Mouse (Mus musculus) neutrophil, adult 5-6 weeks (primary cell): Measurements from ENCODE around the gene Fcgbp. TPM values are rescaled to one million over a fixed set of nuclear protein-coding genes. Genes with fewer than 3 reads are reported as not detected.
"Not testable (repeated sequence)": the region's sequence is repeated elsewhere in the genome, so short reads cannot be mapped to it uniquely, and the experiment has no call there.

Experiments
- ATAC-seq: fragments of 151-379, 151-347 bp; 2 replicates; pipeline ENCODE4 v1.8.0; 2017; ENCODE audit warnings: mild to moderate bottlenecking, moderate TSS enrichment; ENCODE audit not compliant: insufficient number of reproducible peaks, poor library complexity, low FRiP score, severe bottlenecking; ENCODE audit errors: extremely low read depth
- total RNA-seq: library from RNA; stranded (forward); fragments of 200-1000 nt; gene quantifications from 2 replicates; pipeline ENCODE4 v1.2.3, GENCODE M21; 2017

Fcgbp gene
- total RNA-seq, 1 experiment from 2014 or later, result 0.23 TPM

DNA sequence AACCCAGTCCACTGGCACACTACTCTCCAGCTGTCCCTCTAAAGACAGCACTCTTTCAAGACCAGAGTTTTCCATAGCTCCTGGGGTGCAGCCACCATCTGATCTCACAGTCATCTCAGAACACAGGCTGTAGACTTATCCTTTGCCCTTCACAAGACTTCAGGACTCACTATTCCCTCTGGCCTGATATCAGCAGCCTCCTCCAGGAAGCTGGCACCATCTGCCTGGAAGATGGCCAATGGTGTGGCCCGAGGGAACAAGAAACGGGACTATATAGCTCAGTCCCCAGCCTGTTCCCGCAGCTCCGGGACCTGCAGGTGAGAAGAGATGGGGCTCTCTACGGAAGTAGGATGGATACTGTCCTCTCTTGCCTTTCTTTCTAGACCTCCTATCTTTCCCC, 58.1 kb downstream of the Fcgbp start, which contains the start of gene 9530053A07Rik:
Gene 9530053A07Rik (plus strand): TSS at position 301 of the 400 bp plus-strand sequence.
- no peak for ATAC-seq

GRCm38 (mm10) chr7:28137613-28138012, 66.6 kb downstream of the Fcgbp start:
- ATAC-seq, result no peak

GRCm38 (mm10) chr7:28148263-28148662, 77.2 kb downstream of the Fcgbp start:
- ATAC-seq, result peak; percentile 33

DNA sequence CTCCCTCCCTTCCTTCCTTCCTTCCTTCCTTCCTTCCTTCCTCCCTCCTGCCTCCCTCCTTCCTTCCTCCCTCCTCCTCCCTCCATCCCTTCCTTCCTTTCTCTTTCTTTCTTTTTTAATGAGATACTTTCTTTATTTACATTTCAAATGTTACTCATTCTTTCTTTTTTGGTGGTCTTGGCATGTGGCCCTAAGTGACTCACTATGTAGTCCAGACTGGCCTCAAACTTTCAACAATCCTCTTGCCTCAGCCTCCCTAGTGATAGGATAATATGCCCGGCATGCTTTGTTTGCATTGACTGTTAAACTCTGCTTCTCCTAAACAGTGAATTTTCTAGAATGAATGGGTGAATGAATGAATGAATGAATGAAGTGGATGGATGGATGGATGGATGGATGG, 78.8 kb downstream of the Fcgbp start:
- ATAC-seq, result no peak

GRCm38 (mm10) chr7:28151584-28152221, 80.7 kb downstream of the Fcgbp start:
- no peak for ATAC-seq

DNA sequence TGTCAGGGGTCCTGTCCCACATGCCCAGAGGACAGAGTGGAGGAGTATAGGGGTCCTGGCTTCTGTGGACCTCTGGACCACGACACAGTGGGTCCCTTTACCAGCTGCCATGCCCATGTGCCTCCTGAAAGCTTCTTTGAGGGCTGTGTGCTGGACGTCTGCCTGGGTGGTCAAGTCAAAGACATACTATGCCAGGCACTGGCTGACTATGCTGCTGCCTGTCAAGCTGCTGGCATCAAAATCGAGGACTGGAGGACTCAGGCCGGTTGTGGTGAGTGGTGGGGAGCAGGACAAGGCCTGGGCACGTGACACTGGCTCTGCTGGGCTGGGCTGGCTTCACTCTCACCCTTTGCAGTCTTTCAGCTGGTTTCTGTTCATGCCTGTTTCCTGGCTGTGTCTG, 82.6 kb downstream of the Fcgbp start:
- ATAC-seq, result not testable (repeated sequence)

GRCm38 (mm10) chr7:28159292-28159691, 88.3 kb downstream of the Fcgbp start:
- no peak for ATAC-seq

GRCm38 (mm10) chr7:28159893-28160292, 88.9 kb downstream of the Fcgbp start:
- no peak for ATAC-seq

- no peak for ATAC-seq
Measured at GRCm38 (mm10) chr7:28161163-28161749, 90.2 kb downstream of the Fcgbp start.

DNA sequence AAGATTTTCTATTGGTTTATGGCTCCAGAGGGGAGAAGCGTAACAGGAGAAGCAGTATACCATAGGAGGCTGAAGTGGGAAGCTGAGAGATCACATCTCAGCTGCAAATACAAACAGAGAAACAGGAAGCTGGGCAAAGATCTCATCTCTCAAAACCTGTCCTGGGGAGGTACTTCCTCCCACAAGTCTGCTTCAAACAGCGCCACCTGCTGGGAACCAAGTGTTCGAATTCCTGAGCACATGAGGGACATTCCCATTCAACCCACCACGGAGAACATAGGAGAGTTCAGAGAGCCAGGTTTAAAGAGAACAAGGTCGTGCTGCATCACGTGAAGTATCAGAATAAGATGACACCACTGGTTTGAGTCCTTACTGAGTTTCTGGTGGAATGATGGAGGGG, 94.4 kb downstream of the Fcgbp start:
- no peak for ATAC-seq

- peak; percentile 69 for ATAC-seq
Measured at GRCm38 (mm10) chr7:28168320-28169115, 97.5 kb downstream of the Fcgbp start.

DNA sequence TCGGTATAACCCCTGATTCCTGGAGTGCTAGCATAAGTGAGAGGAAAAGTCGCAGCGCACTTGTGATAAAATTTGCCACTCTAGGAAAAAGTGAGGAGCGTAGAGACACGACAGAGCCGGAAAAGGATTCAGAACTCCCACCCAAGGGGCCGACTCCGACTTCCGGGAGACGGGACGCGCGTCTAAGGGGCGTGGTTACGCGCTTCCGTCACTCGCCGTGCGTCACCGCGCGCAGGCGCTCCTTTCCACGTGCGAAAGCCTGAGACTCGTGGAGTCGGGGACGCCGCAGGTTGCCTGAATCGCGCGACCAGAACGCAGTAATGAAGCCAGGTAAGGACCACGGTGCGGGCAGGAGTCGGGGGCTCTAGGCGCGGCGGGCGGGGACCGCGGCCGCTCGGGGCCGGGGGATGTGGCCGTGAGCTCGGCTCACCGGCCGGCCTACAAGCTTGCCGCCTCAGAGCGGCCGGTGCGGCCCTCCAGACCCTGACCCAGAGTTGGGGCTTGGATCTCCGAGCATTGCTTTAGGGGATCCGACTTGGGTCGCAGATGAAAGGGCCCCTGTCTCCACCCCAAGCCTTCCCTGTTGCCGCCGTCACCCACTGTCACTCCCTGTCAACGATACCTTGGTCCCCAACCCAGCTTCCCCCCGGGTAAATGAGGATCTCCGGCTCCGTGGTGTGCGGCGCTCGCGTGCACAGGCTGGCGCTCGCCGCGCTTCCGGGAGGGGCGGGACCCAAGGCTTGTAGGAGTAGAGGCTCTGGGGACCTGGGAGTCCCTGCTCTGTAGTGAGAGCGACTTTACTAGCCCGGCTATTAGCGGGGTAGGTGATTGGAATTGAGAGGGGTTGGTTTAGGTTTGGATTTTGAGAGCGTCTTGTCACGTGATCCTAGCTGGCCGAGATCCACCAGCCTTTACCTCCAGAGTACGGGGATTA, 98.7 kb downstream of the Fcgbp start, which contains the start of gene Fbl:
Gene Fbl (plus strand): TSS at position 222 of the 934 bp plus-strand sequence.
- peak; percentile 88 for ATAC-seq

Other genes with a start within 250 kb of the Fcgbp start
- gene Zfp59, start 232.6 kb upstream of the Fcgbp start, total RNA-seq, result 6.9 and 7.9 TPM in 2 replicates
- 15.7 and 18.9 TPM in 2 replicates for gene Zfp607a, start 213.7 kb upstream of the Fcgbp start, total RNA-seq
- gene Zfp974, start 141.8 kb upstream of the Fcgbp start, total RNA-seq, result 12.8 and 13.5 TPM in 2 replicates
- 23.8 and 25.6 TPM in 2 replicates for gene Zfp780b, start 92.1 kb upstream of the Fcgbp start, total RNA-seq
- gene Zfp850, start 57.1 kb upstream of the Fcgbp start, total RNA-seq, result 9.8 and 13.3 TPM in 2 replicates
- 102 and 105 TPM in 2 replicates for gene Psmc4, start 21.1 kb upstream of the Fcgbp start, total RNA-seq
- gene 9530053A07Rik, start 58.2 kb downstream of the Fcgbp start, total RNA-seq, result not detected in 2 replicates
- 49.8 and 55.4 TPM in 2 replicates for gene Fbl, start 98.5 kb downstream of the Fcgbp start, total RNA-seq
- 11.5 and 13.2 TPM in 2 replicates for gene Dyrk1b, start 108.2 kb downstream of the Fcgbp start, total RNA-seq
- gene Eid2, start 196.6 kb downstream of the Fcgbp start, total RNA-seq, result 1.2 TPM in 1 of 2 replicates, not detected in the other
- gene Eid2b, start 206.5 kb downstream of the Fcgbp start, total RNA-seq, result 5.0 and 5.9 TPM in 2 replicates
- gene Selenov, start 219.9 kb downstream of the Fcgbp start, total RNA-seq, result not detected in 2 replicates
- gene Dll3, start 231.0 kb downstream of the Fcgbp start, total RNA-seq, result 0.12 and 0.47 TPM in 2 replicates
- gene Timm50, start 240.8 kb downstream of the Fcgbp start, total RNA-seq, result 8.5 and 10.0 TPM in 2 replicates